Mouse (Mus musculus): ENCODE measurements around the gene Iqcf1. TPM values are rescaled to one million over a fixed set of nuclear protein-coding genes. Genes with fewer than 3 reads are reported as not detected.

The Iqcf1 gene
- total and polyA plus RNA-seq, 2 experiments from 2014 or later: not detected

- Histone ChIP-seq H3K4me1 (ENCODE audit: insufficient read depth) (peaks cover 5% of the 10 kb centered on the region; the same call in 1 of the 2 replicates), H3K4me3 (ENCODE audit: low read depth, low read length) (peak within 1 kb of the TSS; percentile 47), H3K36me3 (ENCODE audit: insufficient read depth) (peaks cover 14% of the 10 kb centered on the region), H3K9ac (peak within 1 kb of the TSS; percentile 63), H3K9me3 (ENCODE audit: low read length) (no peaks in the 10 kb centered on the region), H3K27me3 (ENCODE audit: insufficient read depth, low read length) (no peaks in the 10 kb centered on the region), H3K4me2 (ENCODE audit: low read depth) (peak within 1 kb of the TSS; percentile 85), H3K27ac (ENCODE audit: low read depth, low read length) (peak within 1 kb of the TSS; percentile 37)
- peak; percentile 99 for ATAC-seq
- TF ChIP-seq CTCF (IDR thresholded peaks at IDR 0.05; ENCODE audit: low read depth): peak; percentile 99
- WGBS: under 1% methylated on average over 41 of the region's 41 CpGs
- peak; percentile 100 for DNase-seq
Observed at GRCm38 (mm10) chr9:106476924-106477484, 22.8 kb upstream of the Iqcf1 start, which contains the start of gene Parp3. TSS of gene Parp3 (minus strand) at chr9:106476949.

DNA sequence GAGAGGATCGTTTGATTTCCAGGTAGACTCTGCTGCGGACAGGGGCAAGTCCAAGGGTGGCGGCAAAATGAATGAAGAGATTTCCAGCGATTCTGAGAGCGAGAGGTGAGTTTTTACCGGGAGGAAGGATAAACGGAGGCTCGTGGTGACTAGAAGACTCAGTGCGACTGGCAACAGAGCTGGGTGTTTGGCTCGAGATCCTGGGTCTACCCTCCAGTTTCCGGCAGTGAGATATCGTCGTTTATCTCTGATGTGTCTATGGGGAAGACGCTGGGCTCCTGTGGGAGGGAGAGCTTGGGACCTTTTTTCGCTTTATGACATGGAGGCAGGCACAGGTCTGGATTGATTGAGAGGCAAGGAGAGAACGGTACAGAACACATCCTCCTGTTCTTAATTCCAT is 22.1 kb upstream of the Iqcf1 start:
- WGBS: 4% methylated on average over 16 of the region's 16 CpGs
- Histone ChIP-seq H3K9ac (peak overlapping the region; percentile 63), H3K4me2 (ENCODE audit: low read depth) (peak overlapping the region; percentile 85), H3K4me1 (ENCODE audit: insufficient read depth) (peaks cover 5% of the 10 kb centered on the region; the same call in 1 of the 2 replicates), H3K4me3 (ENCODE audit: low read depth, low read length) (peak overlapping the region; percentile 47), H3K27me3 (ENCODE audit: insufficient read depth, low read length) (no peaks in the 10 kb centered on the region), H3K9me3 (ENCODE audit: low read length) (no peaks in the 10 kb centered on the region), H3K36me3 (ENCODE audit: insufficient read depth) (peaks cover 17% of the 10 kb centered on the region), H3K27ac (ENCODE audit: low read depth, low read length) (peak overlapping the region; percentile 37)
- DNase-seq (no peak), ATAC-seq (no peak)
- no peak for TF ChIP-seq CTCF (IDR thresholded peaks at IDR 0.05; ENCODE audit: low read depth)

GRCm38 (mm10) chr9:106478101-106478500 is 21.7 kb upstream of the Iqcf1 start:
- Histone ChIP-seq H3K9ac (peak overlapping the region; percentile 63), H3K4me1 (ENCODE audit: insufficient read depth) (peaks cover 5% of the 10 kb centered on the region; the same call in 1 of the 2 replicates), H3K9me3 (ENCODE audit: low read length) (no peaks in the 10 kb centered on the region), H3K4me3 (ENCODE audit: low read depth, low read length) (peak overlapping the region; percentile 47), H3K27ac (ENCODE audit: low read depth, low read length) (no peak overlapping the region), H3K27me3 (ENCODE audit: insufficient read depth, low read length) (no peaks in the 10 kb centered on the region), H3K36me3 (ENCODE audit: insufficient read depth) (peaks cover 22% of the 10 kb centered on the region), H3K4me2 (ENCODE audit: low read depth) (peak overlapping the region; percentile 85)
- WGBS: 87% methylated on average over 9 of the region's 9 CpGs
- no peak for TF ChIP-seq CTCF (IDR thresholded peaks at IDR 0.05; ENCODE audit: low read depth)
- ATAC-seq: no peak
- no peak for DNase-seq

GRCm38 (mm10) chr9:106480541-106480940 is 19.2 kb upstream of the Iqcf1 start:
- ATAC-seq (no peak), DNase-seq (no peak)
- H3K4me2 ChIP-seq (ENCODE audit: low read depth): no peak overlapping the region
- no peaks in the 10 kb centered on the region for H3K27me3 ChIP-seq (ENCODE audit: insufficient read depth, low read length)
- H3K9ac ChIP-seq: no peak overlapping the region
- no peak overlapping the region for H3K27ac ChIP-seq (ENCODE audit: low read depth, low read length)
- H3K9me3 ChIP-seq (ENCODE audit: low read length): no peaks in the 10 kb centered on the region
- no peak for TF ChIP-seq CTCF (IDR thresholded peaks at IDR 0.05; ENCODE audit: low read depth)
- H3K4me1 ChIP-seq (ENCODE audit: insufficient read depth): peaks cover 5% of the 10 kb centered on the region; the same call in 1 of the 2 replicates
- H3K4me3 ChIP-seq (ENCODE audit: low read depth, low read length): no peak overlapping the region
- peaks cover 46% of the 10 kb centered on the region for H3K36me3 ChIP-seq (ENCODE audit: insufficient read depth)
- WGBS: 95% methylated on average over 7 of the region's 7 CpGs

GRCm38 (mm10) chr9:106481075-106481474 is 18.7 kb upstream of the Iqcf1 start:
- TF ChIP-seq CTCF (IDR thresholded peaks at IDR 0.05; ENCODE audit: low read depth): no peak
- H3K36me3 ChIP-seq (ENCODE audit: insufficient read depth): peaks cover 51% of the 10 kb centered on the region
- H3K27me3 ChIP-seq (ENCODE audit: insufficient read depth, low read length): no peaks in the 10 kb centered on the region
- DNase-seq (no peak), ATAC-seq (no peak)
- H3K4me3 ChIP-seq (ENCODE audit: low read depth, low read length): no peak overlapping the region
- H3K27ac ChIP-seq (ENCODE audit: low read depth, low read length): no peak overlapping the region
- peaks cover 5% of the 10 kb centered on the region; the same call in 1 of the 2 replicates for H3K4me1 ChIP-seq (ENCODE audit: insufficient read depth)
- 96% methylated on average over 15 of the region's 15 CpGs for WGBS
- no peak overlapping the region for H3K9ac ChIP-seq
- H3K4me2 ChIP-seq (ENCODE audit: low read depth): no peak overlapping the region
- no peaks in the 10 kb centered on the region for H3K9me3 ChIP-seq (ENCODE audit: low read length)

GRCm38 (mm10) chr9:106481676-106482075 is 18.1 kb upstream of the Iqcf1 start:
- Histone ChIP-seq H3K9ac (no peak overlapping the region), H3K36me3 (ENCODE audit: insufficient read depth) (peaks cover 56% of the 10 kb centered on the region), H3K4me2 (ENCODE audit: low read depth) (no peak overlapping the region), H3K4me1 (ENCODE audit: insufficient read depth) (peaks cover 5% of the 10 kb centered on the region; the same call in 1 of the 2 replicates), H3K27me3 (ENCODE audit: insufficient read depth, low read length) (no peaks in the 10 kb centered on the region), H3K9me3 (ENCODE audit: low read length) (no peaks in the 10 kb centered on the region), H3K27ac (ENCODE audit: low read depth, low read length) (no peak overlapping the region), H3K4me3 (ENCODE audit: low read depth, low read length) (no peak overlapping the region)
- 95% methylated on average over 13 of the region's 13 CpGs for WGBS
- DNase-seq (no peak), ATAC-seq (no peak)
- no peak for TF ChIP-seq CTCF (IDR thresholded peaks at IDR 0.05; ENCODE audit: low read depth)

- no peak for DNase-seq
- WGBS: 90% methylated on average over 17 of the region's 17 CpGs
- Histone ChIP-seq H3K4me1 (ENCODE audit: insufficient read depth) (peaks cover 5% of the 10 kb centered on the region; the same call in 1 of the 2 replicates), H3K27me3 (ENCODE audit: insufficient read depth, low read length) (no peaks in the 10 kb centered on the region), H3K27ac (ENCODE audit: low read depth, low read length) (no peak overlapping the region), H3K36me3 (ENCODE audit: insufficient read depth) (peaks cover 56% of the 10 kb centered on the region), H3K4me3 (ENCODE audit: low read depth, low read length) (no peak overlapping the region), H3K9me3 (ENCODE audit: low read length) (no peaks in the 10 kb centered on the region), H3K9ac (no peak overlapping the region), H3K4me2 (ENCODE audit: low read depth) (no peak overlapping the region)
- ATAC-seq: no peak
- TF ChIP-seq CTCF (IDR thresholded peaks at IDR 0.05; ENCODE audit: low read depth): no peak
Observed at GRCm38 (mm10) chr9:106482578-106483115, 17.1 kb upstream of the Iqcf1 start.
